Mouse (Mus musculus): ENCODE measurements around the gene Vps29. TPM values are rescaled to one million over a fixed set of nuclear protein-coding genes. Genes with fewer than 3 reads are reported as not detected.

Vps29 gene
- polyA plus RNA-seq, 1 experiment from 2014 or later = 327 TPM

GRCm38 (mm10) chr5:122405537-122405936, 51.4 kb downstream of the Vps29 start:
- H3K4me1 ChIP-seq (replicated peaks) = no peaks in the 10 kb centered on the region
- 96% methylated on average over 10 of the region's 10 CpGs for WGBS
- H3K36me3 ChIP-seq = peaks cover 78% of the 10 kb centered on the region

GRCm38 (mm10) chr5:122409692-122410645, 55.8 kb downstream of the Vps29 start:
- WGBS = 86% methylated on average over 19 of the region's 19 CpGs

More at GRCm38 (mm10) chr5:122405537-122405936, 51.4 kb downstream of the Vps29 start:
- H3K9ac ChIP-seq = no peak overlapping the region
- no peak overlapping the region for H3K4me2 ChIP-seq
- H3K9me3 ChIP-seq = 0 out of 2 replicates have a peak, but pooled peaks cover 4% of the 10 kb centered on the region
- no peak overlapping the region for H3K27ac ChIP-seq (replicated peaks)
- no peak for ATAC-seq (ENCODE audit: low read depth)
- no peak overlapping the region for H3K4me3 ChIP-seq
- no peaks in the 10 kb centered on the region for H3K27me3 ChIP-seq

GRCm38 (mm10) chr5:122411892-122412291, 57.7 kb downstream of the Vps29 start:
- no peak for ATAC-seq (ENCODE audit: low read depth)
- H3K4me2 ChIP-seq = no peak overlapping the region
- H3K4me1 ChIP-seq (replicated peaks) = no peaks in the 10 kb centered on the region
- no peaks in the 10 kb centered on the region for H3K9me3 ChIP-seq
- peaks cover 26% of the 10 kb centered on the region for H3K36me3 ChIP-seq
- WGBS = 87% methylated on average over 5 of the region's 5 CpGs
- no peak overlapping the region for H3K9ac ChIP-seq
- no peaks in the 10 kb centered on the region for H3K27me3 ChIP-seq
- no peak overlapping the region for H3K27ac ChIP-seq (replicated peaks)
- no peak overlapping the region for H3K4me3 ChIP-seq

More at GRCm38 (mm10) chr5:122409692-122410645, 55.8 kb downstream of the Vps29 start:
- no peaks in the 10 kb centered on the region for H3K4me1 ChIP-seq (replicated peaks)
- no peak for ATAC-seq (ENCODE audit: low read depth)
- H3K4me2 ChIP-seq = no peak overlapping the region
- 0 out of 2 replicates have a peak, but pooled peaks cover 4% of the 10 kb centered on the region for H3K9me3 ChIP-seq
- no peak overlapping the region for H3K27ac ChIP-seq (replicated peaks)
- H3K9ac ChIP-seq = no peak overlapping the region
- H3K4me3 ChIP-seq = no peak overlapping the region
- H3K27me3 ChIP-seq = no peaks in the 10 kb centered on the region
- H3K36me3 ChIP-seq = peaks cover 45% of the 10 kb centered on the region

- H3K4me1 ChIP-seq (replicated peaks) = no peaks in the 10 kb centered on the region
- WGBS = 58% methylated on average over 6 of the region's 6 CpGs
- no peak overlapping the region for H3K9ac ChIP-seq
- peaks cover 16% of the 10 kb centered on the region for H3K36me3 ChIP-seq
- no peaks in the 10 kb centered on the region for H3K27me3 ChIP-seq
- no peak overlapping the region for H3K4me3 ChIP-seq
- no peak overlapping the region for H3K27ac ChIP-seq (replicated peaks)
- H3K4me2 ChIP-seq = no peak overlapping the region
- no peaks in the 10 kb centered on the region for H3K9me3 ChIP-seq
- ATAC-seq (ENCODE audit: low read depth) = no peak
These were observed 58.7 kb downstream of the Vps29 start for GRCm38 (mm10) chr5:122412826-122413225.

- ATAC-seq (ENCODE audit: low read depth) = no peak
- no peak overlapping the region for H3K4me2 ChIP-seq
- 92% methylated on average over 5 of the region's 5 CpGs for WGBS
- no peaks in the 10 kb centered on the region for H3K9me3 ChIP-seq
- H3K4me3 ChIP-seq = no peak overlapping the region
- peaks cover 13% of the 10 kb centered on the region for H3K36me3 ChIP-seq
- H3K27ac ChIP-seq (replicated peaks) = no peak overlapping the region
- H3K27me3 ChIP-seq = no peaks in the 10 kb centered on the region
- H3K9ac ChIP-seq = no peak overlapping the region
- no peaks in the 10 kb centered on the region for H3K4me1 ChIP-seq (replicated peaks)
These were observed 60.2 kb downstream of the Vps29 start for GRCm38 (mm10) chr5:122414351-122414750.

Other genes starting within 250 kb of the Vps29 start
- gene Ccdc63, start 213.5 kb upstream of the Vps29 start, polyA plus RNA-seq (2015; fragmentation: Nextera tagmentation; extraction: Ambion mirVana) = 0.46 and 0.69 TPM in 2 replicates
- gene Ppp1cc, start 196.1 kb upstream of the Vps29 start, polyA plus RNA-seq (2015; fragmentation: Nextera tagmentation; extraction: Ambion mirVana) = 209 and 226 TPM in 2 replicates
- gene Hvcn1, start 147.6 kb upstream of the Vps29 start, polyA plus RNA-seq (2015; fragmentation: Nextera tagmentation; extraction: Ambion mirVana) = 2.1 and 2.2 TPM in 2 replicates
- 4.1 and 4.8 TPM in 2 replicates for gene Tctn1, start 89.9 kb upstream of the Vps29 start, polyA plus RNA-seq (2015; fragmentation: Nextera tagmentation; extraction: Ambion mirVana)
- gene Pptc7, start 70.0 kb upstream of the Vps29 start, polyA plus RNA-seq (2015; fragmentation: Nextera tagmentation; extraction: Ambion mirVana) = 8.5 and 8.6 TPM in 2 replicates
- gene Rad9b, start 136 bp upstream of the Vps29 start, polyA plus RNA-seq (2015; fragmentation: Nextera tagmentation; extraction: Ambion mirVana) = 18.5 and 18.9 TPM in 2 replicates
- gene Gpn3, start 17.5 kb downstream of the Vps29 start, polyA plus RNA-seq (2015; fragmentation: Nextera tagmentation; extraction: Ambion mirVana) = 46.9 and 53.6 TPM in 2 replicates
- 135 and 142 TPM in 2 replicates for gene Fam216a, start 18.0 kb downstream of the Vps29 start, polyA plus RNA-seq (2015; fragmentation: Nextera tagmentation; extraction: Ambion mirVana)
- gene Arpc3, start 37.5 kb downstream of the Vps29 start, polyA plus RNA-seq (2015; fragmentation: Nextera tagmentation; extraction: Ambion mirVana) = 163 and 169 TPM in 2 replicates
- 47.8 and 49.2 TPM in 2 replicates for gene Anapc7, start 67.3 kb downstream of the Vps29 start, polyA plus RNA-seq (2015; fragmentation: Nextera tagmentation; extraction: Ambion mirVana)
- gene Atp2a2, start 147.9 kb downstream of the Vps29 start, polyA plus RNA-seq (2015; fragmentation: Nextera tagmentation; extraction: Ambion mirVana) = 43.5 and 52.8 TPM in 2 replicates

Data from neural tube, embryonic 13.5 days (tissue).